Mouse (Mus musculus): Measurements from ENCODE around the gene Tnr. TPM values are rescaled to one million over a fixed set of nuclear protein-coding genes. Genes with fewer than 3 reads are reported as not detected.

The Tnr gene
- total RNA-seq (2021) = 100 to 1,000 TPM; 112 TPM

DNA sequence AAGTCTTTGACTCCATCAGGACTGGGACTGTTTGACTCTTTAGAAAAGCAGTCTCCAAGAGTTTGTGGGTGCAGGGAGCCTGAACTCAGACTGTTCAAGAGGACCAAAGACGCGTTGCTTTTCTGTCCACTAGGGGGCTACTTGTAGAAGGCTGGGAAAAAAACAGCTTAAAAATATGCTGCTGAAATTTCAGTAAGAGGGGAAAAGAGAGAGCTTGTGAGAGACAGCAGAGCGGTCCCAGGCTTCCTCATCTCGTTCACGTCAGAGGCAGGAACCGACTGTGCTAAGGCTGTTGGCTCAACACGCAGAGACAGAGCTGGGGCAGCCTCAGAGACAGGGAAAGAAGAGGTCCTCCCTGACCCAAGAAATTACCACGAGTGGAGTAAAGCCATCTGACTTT is at the start of gene Tnr:
Tnr (plus strand) TSS at position 192 of the 400 bp plus-strand sequence.
- intact Hi-C loops (cut with DNase I) = loop anchor here (5.0 to 10.0 kb wide), 5 partner anchors 126 to 661 kb away; no protein-coding TSS in a partner anchor
- DNase-seq (ENCODE audit: extremely low spot score in 1 of 2, low spot score in 2 of 2) = peak; percentile 64 to 85

DNA sequence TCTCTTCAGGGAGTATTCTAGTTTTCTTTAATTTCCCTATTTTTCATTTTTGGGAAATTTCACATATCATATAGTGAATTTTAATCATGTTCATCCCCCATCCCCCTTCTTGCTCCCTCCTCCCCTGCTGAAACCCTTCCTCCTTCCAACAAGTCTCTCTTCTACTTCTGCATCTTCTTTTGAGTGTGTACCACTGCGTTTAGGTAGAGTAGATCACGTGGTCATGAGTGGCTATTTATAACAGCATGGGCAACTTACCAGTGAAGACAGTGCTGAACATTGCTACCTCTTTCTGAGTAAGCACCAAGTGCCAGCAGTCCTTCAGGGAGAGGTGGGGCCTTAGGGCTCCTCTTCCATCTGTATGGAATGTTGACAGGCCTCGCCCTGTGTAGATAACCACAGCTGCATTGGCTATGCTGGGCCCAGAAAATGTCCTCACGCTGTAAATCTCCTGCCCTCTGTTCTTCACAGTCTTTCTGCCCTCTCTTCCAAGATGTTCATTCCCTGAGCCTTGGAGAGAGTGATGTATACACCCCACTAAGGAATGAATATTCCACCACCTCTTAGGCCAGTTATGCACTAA is 33.6 kb upstream of the Tnr start:
- intact Hi-C loops (cut with DNase I) = no loop called here
- no peak for DNase-seq (ENCODE audit: extremely low spot score in 1 of 2, low spot score in 2 of 2)

- no peak for DNase-seq (ENCODE audit: extremely low spot score in 1 of 2, low spot score in 2 of 2)
- intact Hi-C loops (cut with DNase I) = no loop called here
Observed at GRCm38 (mm10) chr1:159492536-159492935, 31.0 kb upstream of the Tnr start.

- intact Hi-C loops (cut with DNase I) = no loop called here
- peak in 1 of 2 experiments; percentile 24 for DNase-seq (ENCODE audit: extremely low spot score in 1 of 2, low spot score in 2 of 2)
Observed at GRCm38 (mm10) chr1:159493720-159494499, 29.7 kb upstream of the Tnr start.

DNA sequence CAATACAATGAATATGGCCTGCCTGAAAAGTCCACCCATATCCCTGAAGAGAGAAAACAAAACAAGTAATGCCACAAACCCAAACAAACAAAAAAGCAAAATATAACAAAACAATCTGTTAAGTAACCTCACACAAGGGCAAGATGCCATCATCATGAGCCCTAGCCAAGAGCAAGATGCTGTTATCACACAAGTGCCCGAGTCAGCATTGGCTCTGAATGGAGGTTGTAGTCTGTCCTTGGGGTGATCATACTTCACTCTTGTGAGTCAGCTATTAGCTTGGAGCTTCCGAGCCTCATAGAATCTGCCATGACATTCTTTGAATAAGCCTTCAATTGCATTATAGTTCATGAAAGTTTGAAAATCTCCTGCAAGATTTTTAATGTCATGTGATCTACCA is 25.3 kb upstream of the Tnr start:
- DNase-seq (ENCODE audit: extremely low spot score in 1 of 2, low spot score in 2 of 2) = no peak
- intact Hi-C loops (cut with DNase I) = no loop called here

DNA sequence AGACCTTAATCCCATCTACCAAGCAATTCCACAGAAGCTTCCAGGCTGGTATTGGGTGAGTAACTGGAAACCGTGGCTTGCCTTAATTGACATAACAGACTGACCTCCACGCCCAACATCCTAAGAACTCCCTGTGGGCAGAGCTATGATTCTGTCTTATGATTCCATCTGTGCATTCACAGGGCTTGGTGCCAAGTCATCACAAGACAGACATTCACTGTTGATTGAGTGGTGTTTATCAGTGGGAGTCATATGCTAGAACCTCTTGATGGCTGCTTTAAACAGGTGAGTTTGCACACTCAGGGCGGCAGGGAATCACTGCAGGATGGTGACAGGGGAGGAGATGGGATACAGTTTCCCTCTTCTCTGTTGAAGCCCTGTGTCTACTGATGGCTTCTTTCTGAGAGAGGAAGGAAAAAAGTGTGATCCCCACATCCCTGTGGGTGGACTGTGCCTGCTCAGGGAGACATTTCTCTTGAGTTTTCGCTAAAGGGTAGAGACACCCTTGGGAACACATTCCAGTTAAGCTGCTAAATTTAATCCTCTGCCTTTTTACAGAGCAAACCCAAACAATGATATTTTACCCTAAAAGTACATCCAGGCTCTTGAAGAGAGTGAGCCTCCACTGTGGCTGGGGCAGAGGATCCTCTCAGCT is 23.6 kb upstream of the Tnr start:
- DNase-seq (ENCODE audit: extremely low spot score in 1 of 2, low spot score in 2 of 2) = no peak
- intact Hi-C loops (cut with DNase I) = no loop called here

DNA sequence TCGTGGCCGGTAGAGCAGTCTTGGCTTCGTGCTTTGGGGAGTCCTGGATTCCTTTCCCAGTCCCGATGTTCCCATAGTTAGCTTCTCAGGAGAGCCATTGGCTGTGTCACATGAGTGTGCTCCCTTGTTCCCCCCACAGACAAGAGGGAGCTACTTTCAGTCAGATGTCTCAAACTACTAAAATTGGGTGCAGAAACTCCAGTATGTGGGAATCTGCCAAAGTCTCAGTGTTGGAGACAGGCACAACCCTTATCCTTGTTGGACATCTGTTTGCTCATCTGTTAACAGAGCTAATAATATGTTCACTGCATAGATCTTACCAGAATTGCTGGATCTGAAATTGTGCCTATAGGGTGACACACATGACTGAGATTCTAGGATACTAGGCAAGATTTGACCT is 21.7 kb upstream of the Tnr start:
- DNase-seq (ENCODE audit: extremely low spot score in 1 of 2, low spot score in 2 of 2) = no peak
- intact Hi-C loops (cut with DNase I) = no loop called here

DNA sequence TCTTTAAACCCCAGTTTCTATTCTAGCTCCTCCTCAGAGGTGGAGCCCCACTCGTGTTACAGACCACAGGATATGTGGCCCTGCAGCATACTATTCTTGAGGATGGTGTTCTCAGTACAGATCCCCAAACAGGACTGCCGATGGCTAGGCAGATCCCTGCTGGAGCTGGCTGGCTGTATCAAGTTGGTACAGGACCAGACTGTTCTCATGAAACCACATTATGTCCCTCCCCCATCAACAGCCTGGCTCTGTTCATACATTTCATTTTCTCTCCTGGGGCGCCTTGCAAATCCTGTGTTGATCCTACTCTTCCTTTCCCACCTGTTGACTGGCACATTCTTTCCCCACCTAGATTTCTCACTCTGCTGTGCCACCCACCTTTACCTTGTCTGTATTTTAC is 12.9 kb upstream of the Tnr start:
- intact Hi-C loops (cut with DNase I) = no loop called here
- DNase-seq (ENCODE audit: extremely low spot score in 1 of 2, low spot score in 2 of 2) = no peak

GRCm38 (mm10) chr1:159517647-159518046 is 5.9 kb upstream of the Tnr start:
- DNase-seq (ENCODE audit: extremely low spot score in 1 of 2, low spot score in 2 of 2) = no peak
- intact Hi-C loops (cut with DNase I) = no loop called here

- no peak for DNase-seq (ENCODE audit: extremely low spot score in 1 of 2, low spot score in 2 of 2)
- intact Hi-C loops (cut with DNase I) = no loop called here
Observed at GRCm38 (mm10) chr1:159519206-159519605, 4.4 kb upstream of the Tnr start.

GRCm38 (mm10) chr1:159523069-159523468 is 500 bp upstream of the Tnr start:
- intact Hi-C loops (cut with DNase I) = loop anchor here (5.0 to 10.0 kb wide), 5 partner anchors 126 to 662 kb away; no protein-coding TSS in a partner anchor
- DNase-seq (ENCODE audit: extremely low spot score in 1 of 2, low spot score in 2 of 2) = no peak

- intact Hi-C loops (cut with DNase I) = loop anchor here (5.0 to 10.0 kb wide), 5 partner anchors 127 to 661 kb away; no protein-coding TSS in a partner anchor
- peak; percentile 56 to 74 for DNase-seq (ENCODE audit: extremely low spot score in 1 of 2, low spot score in 2 of 2)
Observed at GRCm38 (mm10) chr1:159524051-159524549, 531 bp downstream of the Tnr start.

DNA sequence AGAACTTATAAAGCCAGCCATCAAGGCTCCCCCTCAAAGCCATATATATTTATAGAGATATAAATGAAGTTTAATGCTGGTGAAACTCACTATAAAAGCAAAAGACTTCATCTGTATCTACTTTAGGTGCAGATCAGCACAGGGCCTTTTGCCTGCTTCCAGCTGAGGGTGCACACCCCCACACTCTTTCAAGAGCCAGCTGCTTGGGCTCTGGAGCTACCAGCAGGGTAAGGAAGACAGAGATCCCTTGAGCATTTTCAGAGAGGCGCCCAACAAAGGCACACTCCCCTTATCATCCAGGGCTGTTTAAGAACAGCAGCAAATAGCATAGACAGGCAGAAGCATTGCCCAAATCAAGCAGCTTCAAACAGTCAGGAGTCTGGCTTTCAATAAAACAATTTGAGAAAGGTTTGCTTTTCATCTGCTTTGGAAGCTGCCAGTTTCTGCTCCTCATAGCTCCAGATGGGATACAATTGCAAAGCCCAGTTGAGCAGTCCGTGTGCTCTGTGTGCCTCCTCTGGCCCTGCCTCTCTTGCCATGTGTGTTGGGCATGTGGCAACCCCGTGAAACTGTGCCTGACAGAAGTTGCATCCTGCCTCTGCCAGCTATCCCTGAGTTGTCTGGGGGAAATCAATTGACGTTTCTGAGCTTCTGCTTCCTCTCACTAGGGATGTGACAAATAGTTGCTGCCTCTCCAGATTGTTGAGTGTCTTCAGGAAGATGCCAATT is 9.4 kb downstream of the Tnr start:
- no peak for DNase-seq (ENCODE audit: extremely low spot score in 1 of 2, low spot score in 2 of 2)
- intact Hi-C loops (cut with DNase I) = no loop called here

- intact Hi-C loops (cut with DNase I) = no loop called here
- DNase-seq (ENCODE audit: extremely low spot score in 1 of 2, low spot score in 2 of 2) = no peak
Observed at GRCm38 (mm10) chr1:159535582-159535981, 12.0 kb downstream of the Tnr start.

DNA sequence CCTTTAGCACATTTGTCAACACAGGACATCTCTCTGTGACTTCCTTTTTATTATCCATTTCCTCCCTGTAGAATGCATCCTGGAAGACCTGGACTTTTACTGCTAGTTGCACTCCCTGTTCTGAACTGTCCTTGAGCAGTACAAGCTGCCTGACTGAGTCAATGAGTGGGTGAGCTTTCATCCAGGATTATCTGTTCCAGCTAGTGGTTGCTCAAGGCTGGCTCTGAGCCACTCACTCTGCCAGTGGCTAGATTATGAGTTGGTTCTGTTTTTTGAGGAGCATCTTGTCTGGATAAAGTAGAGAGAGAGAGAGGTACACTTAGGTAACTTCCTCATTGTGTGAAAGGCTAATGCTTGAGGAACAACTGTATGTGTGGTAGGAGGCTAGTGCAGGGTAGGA is 14.0 kb downstream of the Tnr start:
- intact Hi-C loops (cut with DNase I) = no loop called here
- DNase-seq (ENCODE audit: extremely low spot score in 1 of 2, low spot score in 2 of 2) = no peak

GRCm38 (mm10) chr1:159538076-159538475 is 14.5 kb downstream of the Tnr start:
- DNase-seq (ENCODE audit: extremely low spot score in 1 of 2, low spot score in 2 of 2) = no peak
- intact Hi-C loops (cut with DNase I) = no loop called here

DNA sequence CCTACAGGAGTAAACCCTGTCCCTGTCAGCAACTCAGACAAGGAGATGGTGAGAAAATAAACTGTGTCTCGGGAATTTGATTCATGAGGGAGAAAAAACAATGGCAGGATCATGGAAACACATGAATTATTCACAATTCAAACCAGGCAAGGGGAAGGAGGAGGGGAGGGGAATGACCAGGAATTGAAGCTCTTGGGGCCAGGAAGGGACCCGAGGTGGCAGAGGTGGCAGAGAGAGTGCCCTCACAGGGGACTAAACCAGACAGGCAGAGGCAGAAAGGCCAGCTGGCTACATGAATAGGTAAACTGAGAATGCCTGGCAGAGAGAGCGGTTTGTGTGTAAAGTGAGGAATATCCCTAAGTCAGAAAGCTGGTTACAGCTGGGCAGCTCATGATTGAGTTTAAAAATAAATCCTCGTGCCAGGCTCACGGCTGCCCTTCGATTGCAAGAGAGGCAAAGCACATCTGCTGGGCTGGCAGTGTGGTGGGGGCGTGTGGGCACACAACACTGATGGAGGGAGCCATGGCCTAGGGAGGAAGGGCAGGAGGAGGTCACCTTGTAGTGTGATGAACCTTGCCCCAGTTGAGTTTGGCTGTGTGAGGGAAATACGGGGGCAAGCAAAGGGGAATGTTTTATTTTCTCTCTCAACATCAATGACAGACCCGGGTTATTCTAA is 22.0 kb downstream of the Tnr start:
- no peak for DNase-seq (ENCODE audit: extremely low spot score in 1 of 2, low spot score in 2 of 2)
- intact Hi-C loops (cut with DNase I) = no loop called here

GRCm38 (mm10) chr1:159551036-159551435 is 27.5 kb downstream of the Tnr start:
- intact Hi-C loops (cut with DNase I) = no loop called here
- no peak for DNase-seq (ENCODE audit: extremely low spot score in 1 of 2, low spot score in 2 of 2)

Data from left cerebral cortex, postnatal 10 days (tissue).